Mouse (Mus musculus): ENCODE results near the gene Slc9a3r2. TPM values are rescaled to one million over a fixed set of nuclear protein-coding genes. Genes with fewer than 3 reads are reported as not detected.
"Not testable (repeated sequence)": the region's sequence is repeated elsewhere in the genome, so short reads cannot be mapped to it uniquely, and the experiment has no call there.

The Slc9a3r2 gene
- polyA plus RNA-seq, 1 experiment from 2014 or later: 26.7 TPM

DNA sequence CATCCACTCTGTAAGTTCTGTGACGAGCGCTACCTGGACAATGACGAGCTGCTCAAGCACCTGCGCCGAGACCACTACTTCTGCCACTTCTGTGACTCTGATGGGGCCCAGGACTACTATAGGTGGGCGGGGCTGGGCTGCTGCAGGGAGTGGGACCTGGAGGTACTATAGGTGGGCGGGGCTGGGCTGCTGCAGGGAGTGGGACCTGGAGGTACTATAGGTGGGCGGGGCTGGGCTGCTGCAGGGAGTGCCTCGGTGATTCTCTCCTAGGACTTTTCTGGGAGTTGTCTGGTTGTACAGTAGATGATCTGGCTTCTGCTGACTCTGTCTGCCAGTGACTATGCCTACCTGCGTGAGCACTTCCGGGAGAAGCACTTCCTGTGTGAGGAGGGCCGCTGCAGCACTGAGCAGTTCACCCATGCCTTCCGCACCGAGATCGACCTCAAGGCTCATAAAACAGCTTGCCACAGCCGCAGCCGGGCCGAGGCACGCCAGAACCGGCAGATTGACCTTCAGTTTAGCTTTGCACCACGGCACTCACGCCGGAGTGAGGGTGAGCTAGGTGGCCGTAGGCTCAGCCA, 27.5 kb upstream of the Slc9a3r2 start:
- peaks cover 54% of the 10 kb centered on the region for H3K36me3 ChIP-seq
- H3K4me3 ChIP-seq: no peak overlapping the region
- no peaks in the 10 kb centered on the region for H3K9me3 ChIP-seq
- no peak overlapping the region for H3K27ac ChIP-seq (replicated peaks)
- H3K9ac ChIP-seq (replicated peaks): no peak overlapping the region
- no peak overlapping the region for H3K4me2 ChIP-seq (replicated peaks)
- ATAC-seq (replicated peaks): no peak
- H3K27me3 ChIP-seq: no peaks in the 10 kb centered on the region
- 91% methylated on average over 24 of the region's 24 CpGs for WGBS
- peaks cover 3% of the 10 kb centered on the region for H3K4me1 ChIP-seq

- Histone ChIP-seq H3K27ac (replicated peaks) (no peak overlapping the region), H3K9ac (replicated peaks) (no peak overlapping the region), H3K27me3 (no peaks in the 10 kb centered on the region), H3K9me3 (no peaks in the 10 kb centered on the region), H3K36me3 (peaks cover 49% of the 10 kb centered on the region), H3K4me3 (no peak overlapping the region), H3K4me2 (replicated peaks) (no peak overlapping the region), H3K4me1 (peaks cover 8% of the 10 kb centered on the region)
- no peak for ATAC-seq (replicated peaks)
- 95% methylated on average over 5 of the region's 5 CpGs for WGBS
Measured at GRCm38 (mm10) chr17:24676877-24677276, 26.8 kb upstream of the Slc9a3r2 start.

DNA sequence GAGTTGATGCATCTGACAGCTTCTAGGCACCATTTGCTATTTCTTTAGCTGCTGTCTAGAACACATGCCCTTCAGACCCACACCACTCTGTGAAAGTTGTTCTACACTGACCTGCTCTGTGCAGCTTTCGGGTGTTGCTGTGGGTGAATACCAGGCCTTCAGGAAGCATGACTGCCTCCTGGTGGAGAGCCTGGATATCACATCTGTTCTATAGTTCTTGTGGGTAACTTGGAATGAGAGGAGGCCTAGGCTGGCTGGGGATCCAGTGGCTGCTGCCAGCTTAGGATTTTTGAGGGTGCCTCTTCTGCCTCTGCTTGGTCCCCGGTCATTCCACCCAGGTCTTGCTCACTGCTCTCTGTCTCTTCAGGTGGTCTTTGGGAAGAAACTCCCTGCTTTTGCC, 26.1 kb upstream of the Slc9a3r2 start:
- H3K36me3 ChIP-seq: peaks cover 45% of the 10 kb centered on the region
- 0 out of 2 replicates have a peak, but pooled peaks have one; percentile 23 for ATAC-seq (replicated peaks)
- no peak overlapping the region for H3K27ac ChIP-seq (replicated peaks)
- no peaks in the 10 kb centered on the region for H3K9me3 ChIP-seq
- no peaks in the 10 kb centered on the region for H3K27me3 ChIP-seq
- H3K4me2 ChIP-seq (replicated peaks): no peak overlapping the region
- no peak overlapping the region for H3K9ac ChIP-seq (replicated peaks)
- H3K4me3 ChIP-seq: no peak overlapping the region
- 48% methylated on average over 2 of the region's 2 CpGs for WGBS
- H3K4me1 ChIP-seq: peaks cover 15% of the 10 kb centered on the region

- H3K9me3 ChIP-seq: no peaks in the 10 kb centered on the region
- H3K9ac ChIP-seq (replicated peaks): 0 out of 2 replicates have a peak overlapping the region, but pooled peaks have one; percentile 9
- no peak overlapping the region for H3K4me3 ChIP-seq
- WGBS: 76% methylated on average over 7 of the region's 7 CpGs
- ATAC-seq (replicated peaks): no peak
- H3K4me2 ChIP-seq (replicated peaks): no peak overlapping the region
- no peak overlapping the region for H3K27ac ChIP-seq (replicated peaks)
- no peaks in the 10 kb centered on the region for H3K27me3 ChIP-seq
- peaks cover 27% of the 10 kb centered on the region for H3K36me3 ChIP-seq
- H3K4me1 ChIP-seq: peaks cover 28% of the 10 kb centered on the region
Measured at GRCm38 (mm10) chr17:24674277-24674676, 24.1 kb upstream of the Slc9a3r2 start.

DNA sequence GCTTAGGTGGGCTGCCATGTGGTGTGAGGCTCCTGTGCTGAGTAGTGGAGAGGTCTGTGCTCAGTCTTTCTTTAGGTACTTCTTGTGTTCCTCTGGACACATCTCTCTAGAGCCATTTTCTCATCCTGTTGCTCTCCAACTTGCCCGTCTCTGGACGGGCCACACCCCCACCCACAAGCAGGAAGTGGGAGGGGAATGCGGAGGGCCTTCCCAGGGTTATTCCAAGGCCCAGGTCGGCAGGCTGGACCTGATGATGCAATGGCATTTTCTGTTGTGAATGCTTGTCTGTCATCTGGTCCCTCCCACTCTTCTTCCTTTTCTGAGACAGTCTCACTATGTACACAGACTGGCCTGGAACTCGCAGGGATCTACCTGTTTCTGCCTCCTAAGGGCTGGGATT, 22.0 kb upstream of the Slc9a3r2 start:
- Histone ChIP-seq H3K4me3 (no peak overlapping the region), H3K9me3 (no peaks in the 10 kb centered on the region), H3K36me3 (peaks cover 7% of the 10 kb centered on the region; the same call in 1 of the 2 replicates), H3K9ac (replicated peaks) (no peak overlapping the region), H3K4me1 (peaks cover 34% of the 10 kb centered on the region), H3K27me3 (no peaks in the 10 kb centered on the region), H3K27ac (replicated peaks) (no peak overlapping the region), H3K4me2 (replicated peaks) (no peak overlapping the region)
- ATAC-seq (replicated peaks): no peak
- 38% methylated on average over 5 of the region's 5 CpGs for WGBS

GRCm38 (mm10) chr17:24671346-24671745, 21.2 kb upstream of the Slc9a3r2 start:
- Histone ChIP-seq H3K27me3 (no peaks in the 10 kb centered on the region), H3K4me2 (replicated peaks) (peak overlapping the region; percentile 73), H3K4me1 (peaks cover 34% of the 10 kb centered on the region), H3K9ac (replicated peaks) (no peak overlapping the region), H3K4me3 (peak overlapping the region; percentile 92), H3K36me3 (no peaks in the 10 kb centered on the region), H3K9me3 (no peaks in the 10 kb centered on the region), H3K27ac (replicated peaks) (no peak overlapping the region)
- WGBS: 70% methylated on average over 5 of the region's 5 CpGs
- no peak for ATAC-seq (replicated peaks)

DNA sequence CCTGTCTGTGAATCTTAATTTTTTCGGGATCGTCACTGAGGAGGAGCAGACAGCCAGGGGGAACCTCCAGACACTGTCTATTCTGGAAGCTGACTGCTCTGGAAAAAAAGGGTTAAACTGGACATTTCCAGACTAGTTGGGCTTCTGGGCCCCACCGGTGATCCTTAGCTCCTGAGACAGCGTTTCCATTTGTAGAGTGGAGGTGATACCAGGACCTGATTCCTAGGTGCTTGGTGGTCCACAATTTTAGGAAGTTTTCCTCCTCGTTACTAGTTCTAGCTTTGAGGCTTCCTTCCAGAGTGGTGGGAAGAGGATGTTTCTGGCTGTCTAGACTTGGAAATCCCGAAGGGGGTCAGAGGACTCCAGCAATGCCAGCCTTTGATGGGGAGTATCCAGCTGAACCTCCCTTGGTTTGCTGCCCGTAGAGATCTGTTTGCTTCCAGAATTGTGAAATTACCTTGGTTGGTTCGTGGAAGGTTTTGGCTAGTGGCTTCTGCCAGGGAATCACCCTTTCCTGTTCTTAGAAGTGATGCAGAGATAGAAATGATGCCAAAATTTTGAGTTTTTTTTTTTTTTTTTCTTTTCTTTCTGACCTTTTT, 20.2 kb upstream of the Slc9a3r2 start:
- Histone ChIP-seq H3K4me1 (peaks cover 34% of the 10 kb centered on the region), H3K9ac (replicated peaks) (peak overlapping the region; percentile 98), H3K9me3 (no peaks in the 10 kb centered on the region), H3K36me3 (no peaks in the 10 kb centered on the region), H3K27me3 (no peaks in the 10 kb centered on the region), H3K4me3 (peak overlapping the region; percentile 92), H3K27ac (replicated peaks) (peak overlapping the region; percentile 84; the same call in 1 of the 2 replicates), H3K4me2 (replicated peaks) (peak overlapping the region; percentile 73)
- 13% methylated on average over 8 of the region's 8 CpGs for WGBS
- no peak for ATAC-seq (replicated peaks)

- Histone ChIP-seq H3K4me2 (replicated peaks) (peak within 1 kb of the TSS; percentile 73), H3K9me3 (no peaks in the 10 kb centered on the region), H3K4me3 (peak within 1 kb of the TSS; percentile 92), H3K4me1 (peaks cover 34% of the 10 kb centered on the region), H3K9ac (replicated peaks) (peak within 1 kb of the TSS; percentile 98), H3K36me3 (no peaks in the 10 kb centered on the region), H3K27me3 (no peaks in the 10 kb centered on the region), H3K27ac (replicated peaks) (peak within 1 kb of the TSS; percentile 84)
- ATAC-seq (replicated peaks): peak; percentile 99
- WGBS: under 1% methylated on average over 69 of the region's 80 CpGs
Measured at GRCm38 (mm10) chr17:24669545-24670245, 19.6 kb upstream of the Slc9a3r2 start, which contains the start of gene Zfp598. TSS of gene Zfp598 (plus strand) at chr17:24669687.

- Histone ChIP-seq H3K27ac (replicated peaks) (peak overlapping the region; percentile 84), H3K9ac (replicated peaks) (peak overlapping the region; percentile 98), H3K4me3 (peak overlapping the region; percentile 92), H3K4me1 (peaks cover 31% of the 10 kb centered on the region), H3K4me2 (replicated peaks) (peak overlapping the region; percentile 73)
- not testable (repeated sequence) for H3K27me3 ChIP-seq, H3K9me3 ChIP-seq, H3K36me3 ChIP-seq
- 11% methylated on average over 15 of the region's 15 CpGs for WGBS
- ATAC-seq (replicated peaks): peak; percentile 47
Measured at GRCm38 (mm10) chr17:24669214-24669544, 19.1 kb upstream of the Slc9a3r2 start.

DNA sequence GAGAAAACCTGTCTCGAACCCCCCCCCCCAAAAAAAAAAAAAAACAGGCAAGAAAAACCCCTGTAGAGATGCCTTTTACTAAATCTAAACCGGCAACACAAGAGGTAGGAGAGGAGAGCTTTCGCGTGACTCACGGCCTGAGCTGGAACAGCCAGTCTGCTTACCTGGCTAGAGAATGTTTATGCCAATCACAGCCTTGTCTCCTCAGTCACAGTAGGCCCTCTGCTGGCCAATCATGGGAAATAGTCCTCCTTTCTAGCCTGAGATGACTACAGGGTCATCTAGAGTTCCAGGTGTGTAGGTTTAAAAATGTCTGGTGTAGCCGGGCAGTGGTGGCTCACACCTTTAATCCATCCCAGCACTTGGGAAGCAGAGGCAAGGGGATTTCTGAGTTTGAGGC, 17.3 kb upstream of the Slc9a3r2 start:
- Histone ChIP-seq H3K9ac (replicated peaks) (no peak overlapping the region), H3K9me3 (no peaks in the 10 kb centered on the region), H3K4me2 (replicated peaks) (no peak overlapping the region), H3K27me3 (no peaks in the 10 kb centered on the region), H3K36me3 (no peaks in the 10 kb centered on the region), H3K27ac (replicated peaks) (no peak overlapping the region), H3K4me1 (peaks cover 31% of the 10 kb centered on the region), H3K4me3 (no peak overlapping the region)
- no peak for ATAC-seq (replicated peaks)
- 18% methylated on average over 6 of the region's 6 CpGs for WGBS

DNA sequence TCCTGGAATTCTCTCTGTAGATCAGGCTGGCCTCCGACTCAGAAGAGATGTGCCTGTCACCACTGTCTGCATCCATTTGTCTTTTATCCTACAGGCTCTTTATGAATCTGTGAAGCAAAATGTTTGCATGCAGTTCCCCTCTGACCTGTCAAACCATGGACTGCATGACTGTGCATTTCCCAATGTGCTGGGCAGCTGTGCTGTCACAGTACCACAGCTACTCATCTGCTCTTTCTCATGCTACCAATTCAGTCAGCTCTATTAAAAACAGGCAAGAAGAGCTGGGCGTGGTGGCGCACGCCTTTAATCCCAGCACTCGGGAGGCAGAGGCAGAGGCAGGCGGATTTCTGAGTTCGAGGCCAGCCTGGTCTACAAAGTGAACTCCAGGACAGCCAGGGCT, 16.9 kb upstream of the Slc9a3r2 start:
- H3K9ac ChIP-seq (replicated peaks); H3K9me3 ChIP-seq; ATAC-seq (replicated peaks); H3K4me3 ChIP-seq; H3K27me3 ChIP-seq; H3K36me3 ChIP-seq; H3K4me2 ChIP-seq (replicated peaks); H3K27ac ChIP-seq (replicated peaks): not testable (repeated sequence)
- 64% methylated on average over 7 of the region's 7 CpGs for WGBS
- peaks cover 27% of the 10 kb centered on the region for H3K4me1 ChIP-seq

DNA sequence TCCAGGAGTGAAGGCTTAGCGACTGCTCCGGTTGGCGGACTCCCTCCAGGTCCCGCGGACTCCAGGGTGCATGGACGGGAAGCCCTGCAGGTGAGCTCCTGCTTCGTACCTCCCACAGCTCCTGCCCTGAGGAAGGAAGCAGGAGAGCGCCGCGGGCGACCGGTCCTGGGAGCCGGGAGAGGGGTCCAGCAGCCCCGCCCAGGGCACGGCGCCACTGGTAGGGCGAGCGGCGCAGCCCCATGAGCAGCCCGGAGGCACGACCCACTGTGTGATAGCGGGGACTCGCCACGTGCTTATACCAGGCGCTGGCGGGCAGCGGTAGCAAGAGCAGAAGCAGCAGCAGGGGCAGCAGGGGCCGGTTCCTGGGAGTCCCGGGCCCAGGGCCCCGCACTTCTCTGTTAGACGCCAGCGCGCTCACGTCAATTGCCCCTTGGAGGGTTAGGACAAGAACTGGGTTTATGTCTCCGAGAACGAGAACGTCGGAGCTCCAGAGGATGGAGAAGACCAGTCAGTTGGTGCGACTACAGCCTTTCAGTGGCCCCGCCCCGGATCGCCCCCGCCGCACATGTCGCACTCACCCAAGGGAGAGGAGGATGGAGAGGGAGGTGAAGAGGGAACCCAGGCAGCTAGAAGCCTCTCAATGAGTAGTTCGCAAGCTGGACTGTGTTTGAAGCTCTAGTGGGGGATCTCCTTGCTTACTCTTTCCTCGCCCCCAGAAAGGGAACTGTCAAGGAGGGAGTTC, 8.1 kb upstream of the Slc9a3r2 start, which contains the start of gene Npw:
Npw (minus strand) TSS at position 441 of the 742 bp plus-strand sequence.
- peak within 1 kb of the TSS; percentile 54 for H3K4me2 ChIP-seq (replicated peaks)
- peak within 1 kb of the TSS; percentile 32 for H3K4me3 ChIP-seq
- H3K9ac ChIP-seq (replicated peaks): peak within 1 kb of the TSS; percentile 48
- no peaks in the 10 kb centered on the region for H3K36me3 ChIP-seq
- ATAC-seq (replicated peaks): no peak
- H3K9me3 ChIP-seq: no peaks in the 10 kb centered on the region
- H3K27me3 ChIP-seq: peaks cover 47% of the 10 kb centered on the region
- no peak within 1 kb of the TSS for H3K27ac ChIP-seq (replicated peaks)
- peaks cover 12% of the 10 kb centered on the region for H3K4me1 ChIP-seq
- WGBS: 2% methylated on average over 47 of the region's 47 CpGs

Measured in forebrain, embryonic 15.5 days (tissue).